Mouse (Mus musculus) erythroid progenitor cell, adult 5-6 weeks (primary cell): ENCODE data around the gene Ccdc91. TPM values are rescaled to one million over a fixed set of nuclear protein-coding genes. Genes with fewer than 3 reads are reported as not detected.
A peak's percentile ranks its signal among the peaks of the same experiment; 100 is the strongest.

Source experiments
- ATAC-seq: replicated peaks from 2 replicates; pipeline ENCODE4 v1.8.0; 2016; ENCODE audit warnings: moderate number of reproducible peaks, mild to moderate bottlenecking, moderate TSS enrichment, inconsistent platforms; ENCODE audit not compliant: poor library complexity, low FRiP score, severe bottlenecking
- total RNA-seq, 2 experiments: library from RNA; stranded (forward) in 1 of 2; stranded (reverse) in 1 of 2; fragments of 150-400 nt in 1 of 2; fragments of 186-747, 209-891 nt in 1 of 2; gene quantifications; 2 replicates each; pipeline versions ENCODE4 v1.2.3 to v1.2.4; 2015 to 2017; ENCODE audit warnings: low replicate concordance in 2 of 2

Gene Ccdc91
- 1.7 TPM in 1 of 2 replicates, not detected in the other for total RNA-seq (2015; ENCODE audit: low replicate concordance)
- total RNA-seq (2017; ENCODE audit: low replicate concordance), result 1.5 and 4.0 TPM in 2 replicates

- peak; percentile 49 for ATAC-seq
These were observed at the start of gene Ccdc91 for GRCm38 (mm10) chr6:147475727-147476613. TSS of gene Ccdc91 (plus strand) at chr6:147475828.

DNA sequence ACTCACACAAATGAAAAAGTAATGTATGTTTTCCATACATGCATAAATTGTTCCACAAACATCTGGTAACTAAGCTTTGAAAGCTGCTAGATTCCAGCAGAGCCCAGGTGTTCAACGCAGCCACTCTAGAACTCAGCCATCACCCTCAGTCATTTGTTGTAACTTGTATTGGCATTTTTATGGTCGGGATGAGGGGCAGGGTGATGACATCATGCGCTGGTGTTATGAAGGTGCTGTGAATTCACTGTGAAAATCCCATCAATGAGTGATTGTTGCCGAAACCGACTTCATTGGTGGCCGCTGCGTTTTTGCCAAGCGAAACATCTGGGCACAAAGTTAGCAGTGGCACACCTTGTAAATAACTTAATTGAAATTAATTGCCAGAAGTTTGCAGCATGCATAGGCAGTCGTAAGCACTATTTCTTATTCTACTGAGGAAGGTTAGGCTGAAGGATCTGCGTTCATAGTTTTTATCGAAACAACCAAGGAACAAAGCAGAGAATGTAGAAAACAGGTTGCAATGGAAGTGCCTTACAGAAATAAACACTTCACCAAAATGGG, 48.6 kb upstream of the Ccdc91 start:
- no peak for ATAC-seq

- ATAC-seq, result no peak
These were observed 19.9 kb upstream of the Ccdc91 start for GRCm38 (mm10) chr6:147455775-147456174.

- no peak for ATAC-seq
These were observed 16.9 kb upstream of the Ccdc91 start for GRCm38 (mm10) chr6:147458637-147459301.

DNA sequence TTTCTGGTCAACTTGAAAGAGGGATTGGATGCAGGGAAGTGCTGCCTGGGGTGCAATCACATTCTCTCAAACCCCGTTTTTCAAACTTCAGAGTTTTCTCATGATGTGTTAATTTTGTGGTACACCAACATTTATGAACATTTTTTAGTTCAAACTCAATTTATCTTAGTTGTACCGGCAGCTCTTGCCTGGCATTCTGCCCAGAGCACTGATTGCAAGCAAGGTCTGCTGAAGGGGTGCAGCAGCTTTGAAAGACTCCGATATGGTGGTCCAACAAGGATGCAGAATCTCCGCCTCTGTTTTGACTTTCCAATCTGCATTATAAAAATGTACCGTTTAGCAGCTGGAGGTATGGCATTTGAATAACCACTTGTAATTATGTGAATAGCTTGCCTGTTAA, 5.6 kb upstream of the Ccdc91 start:
- ATAC-seq, result no peak

DNA sequence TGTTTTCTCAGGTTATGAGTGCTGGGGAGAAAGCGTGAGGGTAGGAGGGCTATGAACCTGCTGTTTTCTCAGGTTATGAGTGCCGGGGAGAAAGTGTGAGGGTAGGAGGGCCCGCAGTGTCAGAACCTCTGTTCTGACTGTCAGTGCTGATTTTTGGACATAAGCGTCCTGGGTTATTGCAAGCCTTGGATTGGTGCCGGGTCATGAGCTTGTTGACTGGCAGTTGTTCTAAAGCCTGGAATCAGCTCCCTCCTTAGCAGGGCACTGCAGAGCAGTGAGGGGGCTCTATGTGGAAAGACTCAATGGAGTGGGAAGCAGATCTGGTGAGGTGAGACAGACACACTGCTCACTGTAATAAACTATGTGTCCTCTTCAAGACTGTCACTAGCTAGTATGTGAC, 5.5 kb downstream of the Ccdc91 start:
- ATAC-seq, result no peak

GRCm38 (mm10) chr6:147490120-147490519, 14.5 kb downstream of the Ccdc91 start:
- no peak for ATAC-seq

DNA sequence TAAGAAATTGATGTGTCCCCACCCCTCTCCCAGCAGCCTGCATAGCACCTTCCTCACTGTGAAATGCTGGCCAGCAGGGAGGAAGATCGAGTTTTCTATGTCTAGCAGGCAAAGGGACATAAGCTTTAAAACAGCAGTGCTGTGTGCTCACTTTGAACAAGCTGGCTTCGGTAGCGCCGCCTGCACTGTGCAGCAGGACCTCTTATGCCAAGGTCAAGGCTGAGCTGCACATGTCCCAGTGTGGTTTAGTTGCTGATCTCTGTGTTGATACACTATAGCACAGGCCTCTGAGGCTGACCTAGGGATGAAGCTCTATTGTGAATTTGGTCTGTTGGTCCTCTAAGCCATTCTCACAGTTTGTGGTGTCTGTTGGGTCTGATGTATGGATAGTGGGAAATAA, 16.9 kb downstream of the Ccdc91 start:
- ATAC-seq, result 0 out of 2 replicates have a peak, but pooled peaks have one; percentile 30

- ATAC-seq, result no peak
These were observed 25.8 kb downstream of the Ccdc91 start for GRCm38 (mm10) chr6:147501439-147501838.

- ATAC-seq, result no peak
These were observed 30.4 kb downstream of the Ccdc91 start for GRCm38 (mm10) chr6:147506074-147506473.

- ATAC-seq, result no peak
These were observed 30.9 kb downstream of the Ccdc91 start for GRCm38 (mm10) chr6:147506496-147506895.

- ATAC-seq, result no peak
These were observed 31.6 kb downstream of the Ccdc91 start for GRCm38 (mm10) chr6:147507186-147507585.

DNA sequence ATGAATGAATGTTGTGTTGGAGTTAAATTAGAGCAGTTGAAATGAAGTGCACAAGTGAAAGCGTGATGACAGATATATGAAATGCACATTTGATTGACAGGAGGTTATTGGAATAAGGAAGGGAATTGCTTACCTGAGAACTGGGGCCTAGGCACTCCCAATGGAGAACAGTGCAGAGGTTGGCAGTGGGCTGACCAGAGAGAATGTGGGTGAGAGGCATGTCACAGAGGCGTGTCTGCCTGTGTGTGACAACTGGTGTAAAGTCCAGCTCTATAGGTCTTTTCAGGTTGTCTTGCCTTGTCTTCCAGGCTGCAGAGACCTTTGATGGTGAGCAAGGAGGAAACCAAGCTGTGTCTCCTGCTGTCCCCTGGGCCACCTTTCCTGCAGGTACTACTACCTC, 34.9 kb downstream of the Ccdc91 start:
- ATAC-seq, result no peak

- no peak for ATAC-seq
These were observed 42.3 kb downstream of the Ccdc91 start for GRCm38 (mm10) chr6:147517909-147518308.

GRCm38 (mm10) chr6:147525236-147525635, 49.6 kb downstream of the Ccdc91 start:
- ATAC-seq, result no peak

DNA sequence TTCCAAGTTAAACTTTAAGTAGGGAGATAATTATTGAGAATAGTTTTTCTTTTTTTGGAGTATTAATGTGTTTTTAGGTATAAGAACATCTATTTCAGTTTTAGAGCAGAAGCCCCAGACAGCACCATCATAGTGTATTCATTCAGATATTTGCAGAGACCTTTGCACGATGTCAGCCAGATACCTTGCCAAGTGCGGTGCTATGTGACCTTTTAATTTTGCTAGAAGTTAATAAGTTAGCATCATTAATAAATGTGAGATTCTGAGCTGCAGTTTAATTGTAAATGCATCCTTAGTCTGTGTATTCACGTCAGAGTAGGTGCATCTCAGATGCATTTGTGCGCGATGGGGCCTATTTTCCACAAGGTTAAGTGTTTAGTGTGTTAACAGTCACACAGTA, 59.3 kb downstream of the Ccdc91 start:
- ATAC-seq, result no peak

- ATAC-seq, result no peak
These were observed 62.6 kb downstream of the Ccdc91 start for GRCm38 (mm10) chr6:147538236-147538635.

DNA sequence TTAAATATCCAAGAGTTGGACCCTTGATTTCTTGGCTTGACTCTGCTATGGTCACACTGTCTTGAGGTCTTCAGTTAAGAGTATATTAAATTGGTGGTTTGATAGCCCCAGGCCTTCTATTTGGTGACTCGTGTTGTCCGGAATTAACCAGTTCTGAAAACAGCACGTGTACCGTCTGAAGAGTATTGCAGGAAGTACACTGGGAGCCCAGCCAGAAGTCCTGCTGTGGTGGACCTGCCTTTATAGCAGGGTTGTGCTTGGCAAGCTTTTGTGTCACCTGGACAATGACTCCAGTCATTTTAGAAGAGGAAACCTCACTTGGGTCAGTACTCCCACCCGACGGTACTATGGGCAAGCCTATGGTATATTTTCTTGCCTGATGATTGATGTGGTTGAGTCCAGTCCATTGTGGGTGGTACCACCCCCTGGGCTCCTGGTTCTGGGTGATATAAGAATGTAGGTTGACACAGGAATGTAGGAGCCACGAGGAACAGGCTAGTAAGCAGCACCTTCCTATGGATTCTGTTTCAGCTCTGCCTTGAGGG, 63.5 kb downstream of the Ccdc91 start:
- no peak for ATAC-seq

- no peak for ATAC-seq
These were observed 65.3 kb downstream of the Ccdc91 start for GRCm38 (mm10) chr6:147540942-147541341.

DNA sequence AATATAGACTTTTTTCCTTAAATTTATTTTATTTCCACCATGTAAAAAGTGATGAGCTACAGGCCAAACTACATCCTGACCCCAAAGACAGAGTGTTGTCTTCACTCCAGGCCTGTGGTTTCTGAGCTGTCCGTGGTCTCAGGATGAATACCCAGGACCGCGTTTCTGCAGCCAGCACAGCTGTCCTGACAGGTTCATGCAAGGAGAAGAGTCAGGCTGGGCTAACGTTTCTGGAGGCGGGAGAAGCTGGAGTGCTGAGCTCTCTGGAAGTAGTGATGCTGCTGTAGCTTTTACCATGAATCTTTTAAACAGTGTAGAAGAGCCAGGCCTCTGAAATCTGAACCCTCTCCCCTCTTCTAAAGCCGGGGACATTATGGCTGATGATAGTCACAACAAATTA, 80.0 kb downstream of the Ccdc91 start:
- no peak for ATAC-seq
